Mouse (Mus musculus) WW6 (cell line): ENCODE results near the gene Usf3.

Experiments
- DNase-seq: peaks from one replicate; pipeline ENCODE4 v3.0.0-alpha.2; 2013; ENCODE audit warnings: low read depth, low spot score

Gene Usf3

GRCm38 (mm10) chr16:44173155-44173941, at the start of gene Usf3:
Gene Usf3, plus strand, starts transcription at chr16:44173246.
- DNase-seq: no peak

GRCm38 (mm10) chr16:44123786-44124185, 49.3 kb upstream of the Usf3 start:
- DNase-seq: no peak

GRCm38 (mm10) chr16:44124713-44125112, 48.3 kb upstream of the Usf3 start:
- no peak for DNase-seq

GRCm38 (mm10) chr16:44125436-44125835, 47.6 kb upstream of the Usf3 start:
- DNase-seq: no peak

GRCm38 (mm10) chr16:44126437-44126836, 46.6 kb upstream of the Usf3 start:
- DNase-seq: no peak

DNA sequence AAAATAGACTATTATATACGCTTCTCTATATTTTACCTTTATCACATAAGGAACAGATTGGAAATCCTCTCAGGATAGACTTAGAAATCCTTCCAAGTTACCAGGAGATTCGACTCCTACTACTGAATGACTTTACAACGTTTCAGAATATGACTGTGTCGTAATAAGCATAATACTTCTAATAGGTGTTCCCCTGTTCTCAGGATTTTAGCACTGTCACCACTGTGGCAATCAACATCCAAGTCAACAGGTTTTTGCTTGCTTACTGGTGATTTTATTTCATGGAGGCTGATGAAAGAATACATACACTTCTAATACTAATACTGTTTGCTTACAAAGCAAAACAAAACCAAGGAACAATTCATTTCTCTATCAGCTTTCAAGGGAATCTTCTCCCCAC, 40.7 kb upstream of the Usf3 start:
- DNase-seq: no peak

- no peak for DNase-seq
Observed at GRCm38 (mm10) chr16:44133187-44133586, 39.9 kb upstream of the Usf3 start.

GRCm38 (mm10) chr16:44136511-44137021, 36.5 kb upstream of the Usf3 start:
- no peak for DNase-seq

DNA sequence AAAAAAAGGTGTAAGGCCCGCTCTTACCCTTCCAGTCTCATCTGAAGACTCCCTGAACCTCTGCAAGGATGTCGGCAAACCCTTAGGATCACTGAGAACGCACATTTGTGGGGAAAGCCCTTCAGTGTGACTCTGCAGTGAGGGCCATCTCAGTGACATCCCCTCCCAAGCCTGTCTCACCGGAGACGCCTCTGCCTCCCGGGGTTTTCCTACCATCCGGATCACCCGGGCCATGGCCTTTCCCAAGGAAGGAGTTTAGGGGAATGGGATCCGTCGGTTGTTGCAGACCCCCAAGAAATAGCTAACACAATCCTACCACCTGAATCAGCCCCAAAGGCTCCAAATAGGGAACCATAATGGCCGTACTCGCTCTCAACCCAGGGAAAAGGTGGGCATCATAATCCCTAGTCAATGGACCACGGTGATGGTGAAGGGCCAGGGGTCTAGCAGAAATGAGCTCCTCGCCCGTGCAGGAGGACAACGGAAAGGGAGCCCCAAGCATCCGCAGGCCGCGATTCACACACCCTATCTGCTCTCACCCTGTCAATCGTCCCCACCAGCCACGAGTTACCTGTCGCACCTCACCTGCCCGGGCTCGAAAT, 34.6 kb upstream of the Usf3 start:
- DNase-seq: no peak

DNA sequence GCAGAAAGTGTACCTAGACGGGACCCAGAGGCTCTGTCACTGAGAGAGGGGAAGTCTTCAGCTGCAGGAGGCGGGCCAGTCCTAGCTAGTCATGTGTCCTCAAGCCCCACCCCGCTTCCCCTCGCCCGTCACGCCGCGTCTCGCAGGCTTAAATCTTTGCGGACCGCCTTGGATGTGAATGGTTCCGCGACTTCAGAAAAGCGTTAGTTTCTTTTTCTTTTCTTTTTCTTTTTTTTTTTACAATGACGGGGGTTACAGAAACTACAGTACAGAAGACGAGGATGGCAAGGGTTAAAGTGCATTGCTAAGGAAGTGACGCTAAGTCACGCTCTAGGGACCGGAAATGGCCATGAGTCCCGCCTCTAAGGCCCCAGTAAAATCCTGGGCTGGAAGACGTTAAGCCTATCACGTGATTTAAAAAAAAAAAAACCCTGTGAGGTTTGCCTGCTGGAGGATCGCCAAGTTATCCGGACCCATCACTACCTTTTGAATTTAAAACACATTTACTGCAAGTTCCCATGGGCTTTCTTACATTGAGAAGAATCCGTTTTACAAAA, 34.0 kb upstream of the Usf3 start:
- DNase-seq: peak; percentile 75

DNA sequence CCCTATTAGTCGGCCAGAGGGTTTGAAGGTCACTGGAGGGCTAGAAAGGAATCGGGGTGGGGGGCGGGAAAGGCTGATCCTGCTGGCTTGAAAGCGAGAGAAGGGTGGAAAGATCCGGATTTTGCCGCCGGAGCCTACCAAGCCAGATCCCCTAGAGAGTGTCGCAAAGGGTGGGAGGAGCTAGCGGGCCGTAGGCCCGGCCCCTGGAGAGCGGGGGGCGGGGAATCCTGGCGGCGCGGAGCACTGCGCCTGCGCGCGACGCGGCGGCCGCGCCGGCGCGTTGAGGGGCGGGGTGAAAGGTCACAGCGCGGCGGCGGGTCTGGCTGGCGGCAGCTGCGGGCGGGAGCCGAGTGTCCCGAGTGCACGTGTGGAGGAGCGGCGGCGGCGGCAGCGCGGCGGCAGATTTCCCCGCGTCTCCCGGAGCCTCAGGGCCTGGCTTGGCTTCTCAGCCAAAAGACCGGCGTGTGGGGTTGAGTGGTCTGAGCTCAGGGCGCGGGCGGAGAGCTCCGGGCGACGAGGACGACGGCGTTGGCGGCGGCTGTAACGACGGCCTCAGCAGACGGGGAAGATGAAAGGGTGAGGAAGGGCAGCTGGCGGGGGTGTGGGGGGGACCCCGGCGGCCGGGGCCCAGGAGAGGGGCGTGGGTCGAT, 33.4 kb upstream of the Usf3 start, which contains the start of the genes Atp6v1a and Naa50:
Atp6v1a (minus strand) TSS at position 170 of the 650 bp plus-strand sequence.
Naa50 (plus strand) TSS at position 295 of the 650 bp plus-strand sequence.
- peak; percentile 66 for DNase-seq

GRCm38 (mm10) chr16:44140186-44140787, 32.8 kb upstream of the Usf3 start:
- no peak for DNase-seq

GRCm38 (mm10) chr16:44141483-44141882, 31.6 kb upstream of the Usf3 start:
- DNase-seq: no peak

- DNase-seq: no peak
Observed at GRCm38 (mm10) chr16:44149002-44149767, 23.9 kb upstream of the Usf3 start.

DNA sequence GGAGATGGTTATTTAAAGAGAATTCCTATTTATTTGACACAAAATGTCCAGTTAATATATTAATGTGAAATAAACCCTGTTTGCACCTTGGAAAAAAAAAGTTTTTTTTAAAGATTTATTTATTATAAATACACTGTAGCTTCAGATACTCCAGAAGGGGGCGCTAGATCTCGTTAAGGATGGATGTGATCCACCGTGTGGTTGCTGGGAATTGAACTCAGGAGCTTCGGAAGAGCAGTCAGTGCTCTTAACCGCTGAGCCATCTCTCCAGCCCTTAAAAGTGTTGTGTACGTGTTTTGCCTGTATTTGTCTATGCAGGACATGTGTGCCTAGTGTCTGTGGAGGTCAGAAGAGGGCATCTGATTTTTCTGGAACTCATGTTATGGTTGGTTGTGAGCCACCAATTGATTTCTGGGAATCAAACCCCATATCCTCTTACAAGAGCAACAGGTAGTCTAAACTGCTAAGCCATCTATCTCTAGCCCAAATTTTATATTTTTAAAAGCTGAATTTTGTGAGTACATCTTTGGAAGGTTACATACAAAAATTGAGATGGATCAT, 18.5 kb upstream of the Usf3 start:
- no peak for DNase-seq

DNA sequence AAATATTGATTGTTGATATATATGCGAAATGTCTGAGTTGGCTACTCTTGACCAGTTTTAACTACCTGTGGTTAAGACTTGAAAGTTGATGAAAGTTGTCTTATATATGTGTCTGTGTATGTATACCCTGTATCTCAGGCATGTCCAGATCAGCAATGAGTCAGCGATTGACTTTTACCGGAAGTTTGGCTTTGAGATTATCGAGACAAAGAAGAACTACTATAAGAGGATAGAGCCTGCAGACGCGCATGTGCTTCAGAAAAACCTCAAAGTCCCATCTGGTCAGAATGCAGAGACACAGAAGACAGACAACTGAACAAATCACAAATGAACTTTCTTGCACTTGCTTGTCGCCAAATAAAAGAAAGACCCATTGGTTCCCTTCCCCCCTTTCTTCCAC, 13.7 kb upstream of the Usf3 start:
- no peak for DNase-seq

- DNase-seq: no peak
Observed at GRCm38 (mm10) chr16:44163831-44164230, 9.2 kb upstream of the Usf3 start.

- DNase-seq: no peak
Observed at GRCm38 (mm10) chr16:44165182-44165581, 7.9 kb upstream of the Usf3 start.

GRCm38 (mm10) chr16:44168990-44169389, 4.1 kb upstream of the Usf3 start:
- no peak for DNase-seq

DNA sequence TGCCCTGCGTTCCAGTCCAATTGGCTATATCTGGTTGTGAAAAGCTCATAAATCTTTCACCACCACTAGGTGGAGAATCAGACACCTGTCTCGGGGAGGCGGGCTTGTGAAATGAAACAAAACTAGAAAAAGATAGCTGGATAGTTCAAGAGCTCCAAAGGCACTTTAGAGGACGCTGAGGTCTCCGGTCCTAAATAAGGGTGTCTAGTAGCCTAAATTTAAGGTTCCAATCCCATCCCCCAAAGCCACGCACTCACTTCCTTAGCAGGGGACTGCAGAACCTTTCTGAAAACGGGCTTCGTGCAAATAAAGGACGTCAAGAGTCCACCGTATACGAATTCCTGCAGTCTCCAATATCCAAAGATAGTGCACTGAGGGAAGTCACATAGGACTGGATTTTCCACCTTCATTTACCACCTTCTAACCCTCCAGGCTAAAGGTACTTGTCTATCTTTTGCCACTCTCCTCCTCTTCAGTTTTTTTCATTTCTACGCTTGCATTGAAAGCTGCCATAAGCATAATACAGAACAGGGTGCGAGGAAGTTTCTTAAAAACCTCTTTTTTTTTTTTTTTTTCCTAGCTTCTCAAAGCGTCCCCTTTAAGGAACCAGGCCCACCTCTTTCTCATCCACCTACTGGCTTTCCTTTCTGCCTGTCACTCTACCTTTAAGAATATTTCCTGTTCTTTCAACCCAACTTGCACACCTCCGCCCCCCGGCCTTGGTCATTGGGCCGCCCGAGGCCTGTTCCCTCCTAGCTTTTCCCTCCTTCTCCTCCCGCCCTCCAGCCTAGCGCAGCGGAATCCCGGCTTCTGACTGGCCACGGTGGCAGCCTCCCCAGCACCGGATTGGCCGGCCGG, 520 bp upstream of the Usf3 start:
- peak; percentile 94 for DNase-seq
